Mouse (Mus musculus) limb, embryonic 14.5 days (tissue): ENCODE data around the gene Mmgt2. TPM values are rescaled to one million over a fixed set of nuclear protein-coding genes. Genes with fewer than 3 reads are reported as not detected.

Source experiments
- ATAC-seq: fragments of 200-750 bp; cut with Nextera tagmentation; 2 replicates; pipeline ENCODE4 v1.8.0; 2017; ENCODE audit warnings: low read depth, moderate number of reproducible peaks, moderate TSS enrichment; ENCODE audit not compliant: low FRiP score
- DNase-seq: peaks from one replicate; pipeline ENCODE4 v3.0.0-alpha.2; 2015; ENCODE audit warnings: low spot score
- H3K27ac ChIP-seq: fragments of 300-500 bp; sonication (generic); replicated peaks from 2 replicates; pipeline ENCODE4 v1.5.1; 2014; ENCODE audit warnings: low read depth, mild to moderate bottlenecking, low read length, moderate library complexity, mixed read lengths
- H3K27me3 ChIP-seq: fragments of 300-500 bp; sonication (generic); 2 replicates; pipeline ENCODE4 v1.6.1; 2014; ENCODE audit warnings: low read length, mixed read lengths; ENCODE audit not compliant: control insufficient read depth, insufficient read depth
- H3K36me3 ChIP-seq: fragments of 300-500 bp; sonication (generic); 2 replicates; pipeline ENCODE4 v1.6.1; 2014; ENCODE audit warnings: mild to moderate bottlenecking, low read length, moderate library complexity, mixed read lengths; ENCODE audit not compliant: control insufficient read depth, insufficient read depth
- H3K4me1 ChIP-seq: fragments of 300-500 bp; sonication (generic); 2 replicates; pipeline ENCODE4 v1.6.1; 2014; ENCODE audit warnings: antibody characterized with exemption, low read length, mixed read lengths; ENCODE audit not compliant: control insufficient read depth, insufficient read depth
- H3K4me2 ChIP-seq: fragments of 300-500 bp; sonication (generic); replicated peaks from 2 replicates; pipeline ENCODE4 v1.6.1; 2014; ENCODE audit warnings: low read depth, mild to moderate bottlenecking, low read length, moderate library complexity; ENCODE audit not compliant: severe bottlenecking
- H3K4me3 ChIP-seq: fragments of 300-500 bp; sonication (generic); replicated peaks from 2 replicates; pipeline ENCODE4 v1.5.1; 2014; ENCODE audit warnings: low read length
- H3K9ac ChIP-seq: fragments of 300-500 bp; sonication (generic); 2 replicates; pipeline ENCODE4 v1.6.1; 2014; ENCODE audit warnings: mild to moderate bottlenecking, low read depth, low read length, moderate library complexity; ENCODE audit not compliant: severe bottlenecking
- H3K9me3 ChIP-seq: fragments of 300-500 bp; sonication (generic); 2 replicates; pipeline ENCODE4 v1.6.1; 2016; ENCODE audit warnings: low read length; ENCODE audit not compliant: control insufficient read depth
- POLR2A ChIP-seq: fragments of 200-500 bp; IDR thresholded peaks from 2 replicates; pipeline ENCODE4 v1.8.0; 2012; ENCODE audit warnings: inconsistent platforms, mild to moderate bottlenecking, moderate library complexity, borderline replicate concordance; ENCODE audit not compliant: insufficient read depth, insufficient read length; ENCODE audit errors: extremely low read depth
- WGBS: fragments of 180-500 bp; shearing (Covaris S2); extraction: QIAGEN DNeasy Blood & Tissue Kit; methylation state at CpG from one replicate; pipeline ENCODE4 v1.1.7; 2014; 5-methylcytosine and 5-hydroxymethylcytosine counted together
- polyA plus RNA-seq, 2 experiments: library from polyadenylated mRNA; depleted of rRNA in 1 of 2; stranded (reverse) in 1 of 2; unstranded in 1 of 2; fragments of >200 nt; fragmentation: Nextera tagmentation in 1 of 2; extraction: Ambion mirVana in 1 of 2; gene quantifications; 2 replicates each; pipeline versions ENCODE4 v1.2.1 to v1.2.3; 2012 to 2014

Mmgt2 gene
- polyA plus RNA-seq, 2 experiments, result 56.9 to 69.7 TPM

- peaks cover 28% of the 10 kb centered on the region for H3K4me1 ChIP-seq
These were observed 25.6 kb upstream of the Mmgt2 start for GRCm38 (mm10) chr11:62622850-62623249.

GRCm38 (mm10) chr11:62624341-62625291, 23.8 kb upstream of the Mmgt2 start:
- no peaks in the 10 kb centered on the region for H3K27me3 ChIP-seq
- DNase-seq (peak; percentile 33), ATAC-seq (peak; percentile 63)
- no peaks in the 10 kb centered on the region for H3K9me3 ChIP-seq
- no peak overlapping the region for H3K4me2 ChIP-seq
- no peak for TF ChIP-seq POLR2A
- H3K36me3 ChIP-seq, result peaks cover 8% of the 10 kb centered on the region
- peaks cover 46% of the 10 kb centered on the region for H3K4me1 ChIP-seq
- H3K9ac ChIP-seq, result 0 out of 2 replicates have a peak overlapping the region, but pooled peaks have one; percentile 12
- H3K4me3 ChIP-seq, result no peak overlapping the region
- peak overlapping the region; percentile 67 for H3K27ac ChIP-seq
- WGBS, result 20% methylated on average over 10 of the region's 10 CpGs

More at GRCm38 (mm10) chr11:62622850-62623249, 25.6 kb upstream of the Mmgt2 start:
- no peak overlapping the region for H3K9ac ChIP-seq
- DNase-seq (no peak), ATAC-seq (no peak)
- no peak overlapping the region for H3K27ac ChIP-seq
- H3K9me3 ChIP-seq, result no peaks in the 10 kb centered on the region
- H3K36me3 ChIP-seq, result peaks cover 15% of the 10 kb centered on the region
- H3K27me3 ChIP-seq, result no peaks in the 10 kb centered on the region
- H3K4me3 ChIP-seq, result no peak overlapping the region
- no peak overlapping the region for H3K4me2 ChIP-seq
- 49% methylated on average over 4 of the region's 4 CpGs for WGBS
- no peak for TF ChIP-seq POLR2A

- WGBS, result 2% methylated on average over 9 of the region's 9 CpGs
- Histone ChIP-seq H3K9ac (peak overlapping the region; percentile 25; the same call in 1 of the 2 replicates), H3K36me3 (no peaks in the 10 kb centered on the region)
These were observed 18.9 kb upstream of the Mmgt2 start for GRCm38 (mm10) chr11:62629352-62630224.

GRCm38 (mm10) chr11:62630225-62630821, 18.1 kb upstream of the Mmgt2 start:
- peaks cover 41% of the 10 kb centered on the region for H3K4me1 ChIP-seq
- no peaks in the 10 kb centered on the region for H3K9me3 ChIP-seq
- no peaks in the 10 kb centered on the region for H3K27me3 ChIP-seq
- 1% methylated on average over 11 of the region's 11 CpGs for WGBS
- H3K9ac ChIP-seq, result peak overlapping the region; percentile 25
- DNase-seq (no peak), ATAC-seq (no peak)
- H3K4me2 ChIP-seq, result peak overlapping the region; percentile 23; the same call in 1 of the 2 replicates
- TF ChIP-seq POLR2A, result no peak
- H3K27ac ChIP-seq, result no peak overlapping the region
- no peak overlapping the region for H3K4me3 ChIP-seq
- no peaks in the 10 kb centered on the region for H3K36me3 ChIP-seq

More at GRCm38 (mm10) chr11:62629352-62630224, 18.9 kb upstream of the Mmgt2 start:
- H3K4me2 ChIP-seq, result no peak overlapping the region; the same call in 1 of the 2 replicates
- no peaks in the 10 kb centered on the region for H3K27me3 ChIP-seq
- no peak overlapping the region for H3K4me3 ChIP-seq
- ATAC-seq (no peak), DNase-seq (no peak)
- TF ChIP-seq POLR2A, result no peak
- H3K4me1 ChIP-seq, result peaks cover 39% of the 10 kb centered on the region
- H3K27ac ChIP-seq, result 0 out of 2 replicates have a peak overlapping the region, but pooled peaks have one; percentile 14
- H3K9me3 ChIP-seq, result no peaks in the 10 kb centered on the region

GRCm38 (mm10) chr11:62631138-62631537, 17.3 kb upstream of the Mmgt2 start:
- Histone ChIP-seq H3K27me3 (no peaks in the 10 kb centered on the region), H3K4me1 (peaks cover 38% of the 10 kb centered on the region), H3K36me3 (no peaks in the 10 kb centered on the region), H3K27ac (no peak overlapping the region), H3K4me3 (no peak overlapping the region), H3K4me2 (no peak overlapping the region), H3K9me3 (no peaks in the 10 kb centered on the region), H3K9ac (no peak overlapping the region)
- no peak for TF ChIP-seq POLR2A
- 52% methylated on average over 4 of the region's 4 CpGs for WGBS
- ATAC-seq (no peak), DNase-seq (no peak)
